Mouse (Mus musculus) kidney, postnatal 36 days (tissue): ENCODE measurements around the gene Pld5.

Experiments
- DNase-seq, 2 experiments: peaks; one replicate each; pipeline ENCODE4 v3.0.0; 2021 to 2022; ENCODE audit warnings: mixed read lengths in 2 of 2

Gene Pld5

DNA sequence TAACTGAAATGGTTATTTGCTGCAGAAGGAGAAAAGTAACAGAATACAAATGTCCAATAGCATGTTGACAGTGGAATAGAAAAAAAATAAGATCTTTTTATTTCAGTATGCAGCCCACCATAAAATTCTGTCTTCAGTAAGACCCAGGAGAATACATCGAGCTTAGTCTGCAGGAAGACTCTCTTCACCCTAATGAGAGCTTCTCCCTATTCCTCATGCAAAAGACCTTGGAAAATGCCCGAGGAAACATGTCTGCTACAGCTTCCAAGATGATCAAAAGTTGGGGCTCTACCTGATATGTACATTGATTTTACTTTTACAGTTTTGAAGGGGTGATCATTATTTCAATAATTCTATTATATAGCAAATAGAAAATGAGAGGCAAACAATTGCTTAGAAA is 108.0 kb downstream of the Pld5 start:
- no peak for DNase-seq

DNA sequence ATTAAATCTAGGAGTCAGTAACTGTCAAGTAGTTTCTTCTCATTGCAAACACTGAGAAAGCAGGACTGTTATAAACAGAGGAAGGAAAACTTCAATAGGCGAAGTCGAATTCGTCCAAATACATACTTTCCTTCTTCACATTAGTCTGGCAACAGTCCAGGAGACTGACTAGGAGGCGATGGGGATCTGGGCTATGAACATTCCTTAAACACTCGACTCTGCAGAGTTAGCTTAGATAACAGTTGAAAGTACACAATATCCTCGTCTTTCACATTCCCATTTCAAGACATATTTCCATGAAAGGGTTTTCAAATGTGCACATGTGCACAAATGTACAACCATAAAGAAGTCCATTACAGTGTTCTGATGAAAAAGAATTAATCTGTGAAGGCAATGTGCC is 129.8 kb downstream of the Pld5 start:
- no peak for DNase-seq

DNA sequence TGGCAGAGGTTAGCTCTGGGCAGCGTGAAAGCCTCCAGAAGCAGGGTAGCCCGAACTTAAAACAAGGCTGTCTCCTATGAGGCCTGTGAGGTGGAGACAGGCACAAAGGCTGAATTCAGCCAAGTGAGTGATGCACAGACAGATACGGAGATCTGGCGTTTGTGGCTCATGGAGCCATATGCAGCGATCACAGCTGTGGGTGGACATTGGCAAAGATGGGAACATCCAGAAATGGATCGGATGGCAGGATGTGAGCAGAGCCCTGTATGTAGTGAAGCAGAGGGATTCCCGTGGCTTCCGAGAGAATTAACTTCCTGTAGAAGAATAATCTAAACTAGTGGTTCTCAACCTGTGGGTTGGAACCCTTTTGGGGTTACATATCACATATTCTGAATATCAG is 140.7 kb downstream of the Pld5 start:
- DNase-seq, result no peak

DNA sequence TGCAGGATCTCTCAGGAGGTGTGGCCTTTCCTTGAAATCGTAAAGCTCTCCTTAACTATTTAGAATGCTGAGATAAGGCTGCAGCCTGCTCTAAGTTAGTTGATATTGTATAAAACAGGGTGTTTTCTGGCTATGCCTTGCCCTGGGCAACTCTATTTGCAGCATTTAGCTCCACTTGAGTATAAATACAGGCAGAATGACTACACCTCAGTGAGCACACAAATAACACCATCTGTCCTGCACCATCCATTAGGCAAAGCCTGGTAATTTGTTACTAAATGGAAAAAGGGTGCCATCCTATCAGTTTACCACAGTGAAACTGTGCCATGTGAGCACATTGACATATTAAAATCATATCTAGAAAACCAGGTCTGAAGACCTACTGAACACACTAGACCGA is 149.3 kb downstream of the Pld5 start:
- DNase-seq, result no peak

DNA sequence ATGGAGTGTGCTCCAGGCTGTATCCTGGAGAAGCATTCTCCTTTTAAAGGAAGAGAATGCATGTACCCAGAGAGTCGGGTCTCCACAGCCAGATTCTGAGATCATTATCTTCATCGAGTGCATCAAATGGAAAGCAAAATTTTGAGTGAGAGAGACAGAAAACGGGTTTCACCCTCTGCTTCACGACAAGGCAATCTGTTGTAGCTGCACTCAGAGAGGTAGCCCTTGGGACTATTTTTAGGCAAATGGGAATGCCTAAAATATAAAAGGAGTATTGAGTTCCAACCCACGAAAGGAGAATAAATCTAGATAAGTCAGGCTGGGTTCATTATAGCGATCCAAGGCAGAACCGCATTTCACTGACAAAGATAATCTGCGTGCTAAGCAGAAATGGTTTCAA is 150.7 kb downstream of the Pld5 start:
- no peak for DNase-seq

DNA sequence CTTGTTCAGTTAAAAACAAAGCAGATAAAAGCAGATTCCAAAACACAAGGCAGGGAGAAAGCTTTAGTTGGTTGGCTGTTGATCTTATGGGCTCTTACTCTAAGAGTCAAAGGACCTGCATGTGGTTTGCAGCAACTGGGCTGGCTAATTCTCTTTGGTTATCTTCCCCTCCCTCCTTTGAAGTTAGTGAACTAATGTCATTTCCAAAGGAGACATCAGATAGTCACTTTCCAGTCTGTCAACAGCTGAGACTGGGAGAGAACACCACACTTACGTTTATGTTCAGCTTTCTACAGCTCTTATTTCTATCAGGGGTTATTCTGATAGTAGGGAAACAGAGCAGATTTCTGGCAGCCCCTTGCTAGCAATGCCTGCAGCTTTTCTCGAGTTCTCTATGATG is 151.3 kb downstream of the Pld5 start:
- no peak for DNase-seq

DNA sequence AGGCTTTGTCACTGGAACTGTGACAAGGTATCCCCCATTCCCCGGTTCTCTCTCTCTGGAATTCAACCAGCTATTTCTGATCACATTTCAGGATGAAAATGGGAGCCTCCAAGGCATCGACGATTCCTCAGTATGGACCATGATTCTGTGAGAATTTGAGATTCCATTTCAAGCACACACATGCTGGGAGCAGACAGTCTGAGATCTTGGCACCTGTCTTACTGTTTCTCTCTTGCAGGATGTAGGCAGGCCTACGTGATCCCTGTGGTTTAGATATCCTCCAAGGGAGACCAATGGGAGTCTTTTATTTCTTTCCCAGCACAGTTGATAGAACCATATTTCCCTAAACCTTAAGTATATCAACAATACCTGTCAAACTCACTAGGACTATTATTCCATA is 159.5 kb downstream of the Pld5 start:
- no peak for DNase-seq

DNA sequence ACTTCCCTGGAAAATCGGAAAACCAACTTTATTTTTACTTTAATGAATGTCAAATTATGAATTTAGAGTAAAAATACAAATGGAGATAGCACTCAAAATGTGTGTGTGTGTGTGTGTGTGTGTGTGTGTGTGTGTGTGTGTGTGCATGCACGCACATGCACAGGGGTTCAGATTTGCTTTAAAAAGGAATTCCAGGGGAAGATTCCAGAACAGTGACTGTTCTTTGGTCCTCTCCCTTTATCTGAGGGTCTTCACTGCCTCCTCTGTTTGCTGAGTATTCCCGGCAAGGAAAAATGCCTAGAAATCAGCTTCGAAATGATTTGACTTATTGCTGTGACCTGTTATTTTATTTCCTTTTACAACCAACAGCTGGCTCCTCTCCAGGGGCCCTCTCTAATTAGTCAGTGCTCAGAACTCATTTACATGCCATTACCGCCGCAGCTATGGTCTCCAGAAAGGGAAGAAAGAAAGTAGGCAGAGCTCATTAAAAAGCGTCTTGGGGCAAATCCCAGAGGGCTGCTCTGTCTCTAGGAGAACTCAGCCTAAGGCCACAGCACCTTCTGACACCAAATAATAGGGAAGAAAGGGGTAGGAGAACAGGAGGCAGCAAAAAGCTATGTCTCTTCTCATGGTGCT is 176.3 kb downstream of the Pld5 start:
- DNase-seq, result peak; percentile 4 to 18

DNA sequence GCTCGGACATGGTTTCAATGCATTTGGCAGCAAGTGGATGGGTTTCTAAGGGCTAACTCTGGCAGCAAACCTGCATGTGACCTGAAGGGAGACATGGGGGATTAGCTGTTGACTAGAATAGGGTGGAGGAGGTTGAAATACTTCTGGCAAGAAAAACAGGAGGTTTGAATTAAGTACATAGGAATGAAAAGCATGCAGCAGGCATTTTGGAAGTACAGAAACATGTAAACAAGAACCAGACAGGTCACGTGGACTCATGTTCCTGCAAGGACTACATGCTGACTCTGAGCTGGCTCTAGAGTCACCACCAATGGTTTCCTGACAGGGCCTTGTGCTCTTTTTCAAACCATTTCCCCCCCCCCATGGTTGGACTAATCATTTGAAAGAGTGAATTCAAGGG is 183.0 kb downstream of the Pld5 start:
- no peak for DNase-seq

DNA sequence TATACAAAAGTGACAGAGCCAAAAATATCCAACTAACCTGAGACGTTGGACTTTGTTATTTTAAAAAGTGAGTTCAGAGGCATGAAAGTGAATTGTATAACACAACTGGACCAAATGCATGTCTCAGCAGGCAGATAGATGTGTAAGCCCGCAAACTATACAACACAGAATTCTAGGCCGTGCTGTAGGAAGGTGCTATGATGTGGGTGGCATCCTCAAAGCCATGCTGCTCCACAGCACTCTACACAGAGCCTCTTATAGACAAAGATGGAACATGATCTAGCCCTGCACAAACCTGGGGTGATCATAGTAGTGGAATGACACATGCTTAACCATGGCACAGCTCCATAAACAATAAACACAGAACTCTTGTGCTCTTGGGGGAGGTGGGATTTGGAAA is 185.7 kb downstream of the Pld5 start:
- no peak for DNase-seq

DNA sequence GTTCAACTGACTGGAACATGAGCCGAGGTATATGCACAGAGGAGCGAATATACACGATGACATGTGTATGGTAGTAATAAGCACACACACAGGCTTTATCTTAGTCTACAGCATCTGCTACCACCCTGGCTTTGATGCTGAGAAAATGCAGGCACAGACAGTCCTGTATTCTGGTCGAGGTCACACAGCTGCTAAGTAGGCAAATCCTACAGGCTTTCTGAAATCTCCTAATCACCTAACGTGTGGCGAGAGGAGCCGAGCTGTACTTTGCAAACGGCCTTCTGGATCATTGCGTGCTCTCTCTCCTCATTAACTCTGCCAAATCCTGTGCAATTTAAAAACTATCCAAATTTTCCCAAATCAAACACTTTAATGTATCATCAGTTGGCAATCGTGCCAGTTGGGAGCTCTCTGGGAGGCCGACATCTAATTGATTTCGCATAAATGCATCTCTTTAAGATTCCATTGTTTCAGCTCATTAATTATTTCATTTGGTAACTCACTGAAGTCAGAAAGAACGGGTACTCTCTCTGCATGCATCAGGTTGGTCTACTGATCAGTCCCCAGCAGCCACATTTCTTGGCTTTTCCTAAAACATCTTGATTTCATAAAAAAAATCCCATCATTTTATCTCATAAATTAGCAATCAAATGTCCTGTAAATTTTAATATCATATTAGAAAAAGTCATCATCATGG is 189.0 kb downstream of the Pld5 start:
- no peak for DNase-seq

DNA sequence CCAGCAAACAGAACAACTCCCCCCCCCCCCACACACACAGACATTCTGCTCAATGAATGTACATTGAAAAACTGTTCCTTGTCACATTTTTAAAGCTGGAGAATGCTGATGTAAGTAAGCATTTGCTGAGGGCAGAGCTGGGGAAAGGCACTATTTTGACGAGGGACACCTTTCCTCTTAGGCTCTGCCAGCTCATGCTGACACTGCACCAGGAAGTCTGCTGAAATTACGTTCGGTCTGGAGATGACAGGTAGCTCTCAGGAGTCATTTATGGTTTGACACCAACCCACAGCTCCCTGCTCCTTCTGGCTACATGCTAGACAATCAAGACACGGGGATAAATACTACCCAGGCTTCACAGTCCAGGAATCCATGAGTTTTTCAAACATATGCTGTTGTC is 192.8 kb downstream of the Pld5 start:
- no peak for DNase-seq

DNA sequence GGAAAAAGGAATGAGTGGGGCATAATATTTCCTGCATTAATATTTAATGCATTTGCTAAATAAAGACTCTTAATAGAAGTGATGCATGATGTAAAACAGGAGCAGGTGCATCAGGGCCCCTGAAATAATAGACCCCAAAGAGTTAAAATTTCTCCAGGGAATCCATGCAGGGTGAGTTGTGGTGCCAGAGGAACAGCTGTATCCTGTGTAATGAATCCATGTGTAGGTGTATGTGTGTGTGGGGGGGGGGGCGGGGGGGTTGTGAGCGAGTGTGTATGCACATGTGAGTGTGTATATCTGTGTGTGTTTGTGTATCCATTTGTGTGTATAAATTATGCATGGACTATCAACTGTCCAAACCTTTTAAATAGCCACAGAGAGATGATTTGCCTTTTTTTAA is 194.1 kb downstream of the Pld5 start:
- DNase-seq, result no peak

DNA sequence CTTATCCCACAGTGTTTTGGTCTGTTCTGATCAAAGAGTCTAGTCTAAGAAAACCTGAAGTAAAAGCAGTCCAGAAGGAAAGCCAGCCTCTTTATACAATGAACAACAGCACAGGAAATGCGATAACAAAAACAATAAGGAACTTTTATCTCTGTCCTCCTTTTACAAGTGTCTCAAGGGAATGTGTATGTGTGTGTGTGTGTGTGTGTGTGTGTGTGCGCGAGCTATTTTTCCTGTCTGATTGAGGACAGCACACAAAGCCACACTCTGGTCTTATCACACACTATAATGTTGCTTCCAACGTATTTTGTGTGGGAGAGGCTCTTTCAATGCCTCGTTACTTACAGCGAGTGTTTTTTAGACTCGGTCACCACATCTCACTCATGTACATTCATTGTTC is 196.7 kb downstream of the Pld5 start:
- no peak for DNase-seq

DNA sequence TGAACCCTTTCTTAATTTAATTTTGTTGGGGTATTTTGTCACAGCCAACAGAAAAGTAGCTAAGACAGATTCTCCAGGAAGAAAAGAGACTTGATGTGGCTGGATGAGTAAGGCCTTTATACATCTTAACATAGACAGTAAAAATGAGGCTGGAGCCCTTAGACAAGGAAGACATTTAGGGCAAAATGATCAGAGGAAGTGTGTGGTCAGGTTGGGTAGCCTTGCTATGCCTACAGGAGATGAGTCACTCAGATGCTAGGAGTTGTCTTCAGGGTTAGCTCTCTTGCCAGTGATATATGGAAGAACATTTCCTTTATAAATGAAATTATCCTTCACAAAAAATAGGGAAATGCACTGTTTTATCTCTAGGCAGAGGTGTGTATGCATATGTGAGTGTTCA is 198.3 kb downstream of the Pld5 start:
- no peak for DNase-seq

DNA sequence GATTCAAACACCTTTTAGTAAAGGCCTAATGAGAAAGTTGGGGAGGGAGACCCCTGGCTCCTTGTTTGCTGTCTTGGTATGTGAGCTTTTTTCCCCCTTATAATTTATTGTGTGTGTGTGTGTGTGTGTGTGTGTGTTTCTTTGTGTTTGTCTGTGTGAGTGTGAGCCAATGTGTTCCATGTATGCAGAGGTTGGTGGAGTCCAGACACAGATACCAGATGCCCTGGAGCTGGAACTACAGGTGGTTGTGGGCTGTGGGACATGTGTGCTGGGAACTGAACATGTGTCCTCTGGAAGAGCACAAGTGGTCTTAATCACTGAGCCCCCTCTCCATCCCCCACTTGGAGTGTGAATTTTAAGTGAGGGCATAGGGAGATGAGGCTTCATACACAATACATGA is 199.3 kb downstream of the Pld5 start:
- no peak for DNase-seq

DNA sequence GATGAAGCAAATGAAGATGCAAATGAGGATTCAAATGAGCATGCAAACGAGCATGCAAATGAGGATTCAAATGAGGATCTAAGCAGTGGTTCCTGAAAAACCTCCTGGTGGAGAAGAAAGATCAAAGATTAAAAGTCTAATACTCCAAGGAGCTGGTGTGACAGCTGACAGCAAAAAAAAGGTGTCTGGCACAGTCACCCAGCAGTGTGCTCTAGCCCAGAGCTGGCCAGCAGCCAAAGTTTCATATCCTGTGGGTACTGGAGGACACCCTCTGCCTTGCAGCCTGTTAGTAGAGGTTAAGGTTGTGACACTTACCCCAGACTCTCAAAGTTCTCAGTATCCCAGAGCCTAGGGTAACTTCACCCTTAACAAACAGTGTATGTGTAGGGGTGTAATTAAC is 199.7 kb downstream of the Pld5 start:
- peak; percentile 55 to 84 for DNase-seq

DNA sequence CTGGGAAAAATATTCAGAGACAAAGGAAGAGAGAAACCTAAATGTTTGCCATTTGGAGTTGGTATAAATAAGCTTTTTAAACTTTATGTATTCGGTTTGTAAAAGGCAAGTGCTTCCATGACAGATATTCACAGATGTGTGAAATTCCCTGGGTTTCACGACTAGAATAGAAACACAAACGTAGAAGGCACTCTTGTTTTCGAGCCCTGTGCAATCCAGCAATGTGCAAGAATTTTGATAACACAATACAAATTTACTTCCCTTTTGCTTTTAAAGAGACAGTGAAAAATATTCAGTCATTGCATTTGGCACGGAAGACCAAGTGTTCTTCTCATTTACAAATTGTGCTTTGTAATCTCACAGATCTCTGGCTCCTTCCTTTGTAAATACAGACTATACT is 200.6 kb downstream of the Pld5 start:
- no peak for DNase-seq

DNA sequence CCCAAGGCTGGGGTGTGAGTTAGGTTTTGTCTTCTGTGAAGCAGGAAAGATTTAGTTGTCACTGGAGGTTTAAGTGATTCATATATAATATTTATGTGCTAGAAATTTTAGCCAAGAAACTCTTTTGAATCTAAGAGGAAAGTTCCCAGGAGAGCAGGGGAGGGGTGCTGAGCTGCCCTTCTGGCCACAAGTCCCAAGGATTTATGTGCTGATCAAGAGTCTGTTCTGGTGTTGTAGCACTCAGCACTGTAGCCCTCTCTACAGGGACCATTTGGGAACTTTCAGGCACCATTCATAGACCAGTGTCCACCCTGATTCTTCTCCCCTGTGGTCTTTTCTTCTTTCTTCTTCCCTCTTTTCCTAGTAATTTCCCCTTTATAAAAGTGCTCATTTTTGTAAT is 209.8 kb downstream of the Pld5 start:
- DNase-seq, result no peak

DNA sequence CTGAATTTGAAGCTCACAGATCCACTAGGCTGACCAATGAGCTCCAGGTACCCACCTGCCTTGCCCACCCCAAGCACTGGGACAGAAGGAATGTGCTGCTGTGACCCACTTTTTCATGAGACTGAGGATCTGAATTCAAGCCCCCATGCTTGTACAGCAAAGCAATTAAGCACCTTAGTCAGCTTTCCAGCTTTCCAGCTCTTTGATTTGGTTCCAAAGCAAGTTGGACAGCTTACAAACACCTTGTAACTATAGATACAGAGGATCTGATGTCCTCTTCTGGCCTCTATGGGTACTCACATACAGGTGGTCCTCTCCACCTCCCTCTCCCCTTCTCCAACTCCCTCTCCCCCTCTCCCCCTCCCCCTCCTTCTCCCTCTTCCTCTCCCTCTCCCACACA is 210.6 kb downstream of the Pld5 start:
- DNase-seq, result no peak

DNA sequence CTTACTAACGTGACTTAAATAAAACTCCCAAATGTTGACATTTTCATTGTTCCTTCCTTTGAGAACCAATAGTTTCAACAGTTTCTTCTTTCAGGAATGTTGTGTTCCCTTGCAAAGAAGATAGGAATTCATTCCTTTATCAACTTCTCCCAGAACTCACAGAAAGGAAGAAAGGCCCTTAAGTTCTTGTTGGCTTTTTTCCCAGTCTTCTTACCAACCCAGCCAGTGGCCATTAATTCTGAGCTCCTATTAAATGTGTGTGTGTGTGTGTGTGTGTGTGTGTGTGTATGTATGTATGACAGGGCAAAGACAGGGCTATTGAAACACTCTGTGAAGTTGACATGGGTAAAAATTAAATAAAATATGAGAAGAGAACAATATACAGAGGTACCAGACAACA is 221.5 kb downstream of the Pld5 start:
- no peak for DNase-seq

DNA sequence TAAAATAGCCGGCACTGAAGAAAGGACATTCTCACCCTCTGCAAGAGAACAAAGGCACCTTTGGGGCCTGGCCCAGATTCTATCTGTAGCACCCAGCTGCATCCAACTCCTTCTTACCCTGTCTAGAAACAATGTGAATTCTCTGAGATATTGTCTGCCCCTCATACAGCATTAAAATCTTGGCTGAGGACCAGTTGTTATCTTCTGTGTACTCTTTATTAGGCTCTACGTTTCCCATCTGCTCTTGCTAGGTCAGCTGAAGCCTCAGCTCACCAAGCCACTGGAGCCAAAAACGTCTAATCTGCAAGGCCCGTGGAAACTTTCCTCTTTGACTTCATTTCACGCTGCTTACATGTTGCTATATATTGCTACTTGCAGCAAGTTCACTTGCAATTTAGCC is 228.1 kb downstream of the Pld5 start:
- DNase-seq, result no peak

DNA sequence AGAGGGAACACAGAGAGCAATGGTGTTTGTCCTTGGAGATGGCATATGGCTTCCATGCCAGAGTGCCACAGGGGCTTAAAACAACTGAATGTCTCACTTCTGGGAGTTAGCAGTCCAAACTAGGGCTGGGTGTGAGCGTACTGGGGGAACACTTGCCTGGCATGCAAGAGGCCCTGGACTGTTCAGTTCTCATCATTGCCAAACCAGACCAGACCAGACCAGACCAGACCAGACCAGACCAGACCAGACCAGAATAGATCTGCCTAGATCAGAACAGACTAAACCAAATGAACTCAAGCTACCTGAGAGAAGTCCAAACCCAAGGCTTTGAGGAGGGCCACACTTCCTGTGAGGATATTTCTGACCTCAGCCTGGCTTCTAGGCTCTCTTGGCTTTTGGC is 228.7 kb downstream of the Pld5 start:
- no peak for DNase-seq

DNA sequence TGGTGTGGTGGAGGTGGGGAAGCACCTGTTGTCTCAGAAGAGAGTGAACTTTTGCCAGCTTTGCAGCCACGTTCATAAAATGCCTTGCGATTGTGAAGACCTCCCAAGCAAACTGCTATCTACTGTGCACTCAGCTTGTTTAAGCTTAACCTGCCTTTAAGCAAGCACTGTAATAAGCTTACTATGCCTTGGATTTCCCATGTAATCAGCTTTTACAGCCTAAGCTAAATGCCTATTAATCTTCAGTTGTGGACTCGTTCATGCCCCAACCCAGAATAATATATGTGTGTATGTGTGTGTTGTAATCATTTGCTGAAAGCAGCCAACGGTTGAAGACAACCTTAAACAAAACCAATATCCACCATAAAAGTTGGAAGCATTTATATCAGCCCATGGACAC is 232.1 kb downstream of the Pld5 start:
- DNase-seq, result no peak

DNA sequence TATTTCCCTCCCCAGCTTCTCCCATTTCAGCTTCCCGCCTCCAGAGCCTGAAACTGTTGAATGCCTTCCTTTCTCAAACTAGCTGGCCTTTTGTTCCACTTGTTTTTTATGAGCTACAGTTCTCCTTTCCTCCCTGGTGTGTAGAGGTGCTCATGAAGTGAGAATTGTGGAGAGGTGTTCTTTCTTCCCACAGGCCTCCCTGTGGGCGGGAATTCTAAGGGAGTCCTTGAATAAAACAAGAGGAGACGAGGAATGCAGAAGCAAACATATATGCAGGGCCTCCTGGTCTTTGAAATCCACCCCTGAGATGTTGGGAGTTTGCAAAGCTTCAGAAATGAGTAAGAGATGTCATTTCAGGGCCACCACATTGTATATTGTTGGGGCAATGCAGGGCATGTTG is 235.2 kb downstream of the Pld5 start:
- DNase-seq, result no peak
